Mouse (Mus musculus) E14TG2a.4 (cell line): ENCODE results near the gene Atrip.
A peak's percentile ranks its signal among the peaks of the same experiment; 100 is the strongest.

Experiments used
- H3K27me3 ChIP-seq: 2 replicates; pipeline ENCODE4 v1.6.1; 2014; ENCODE audit warnings: low read length, control low read depth; ENCODE audit not compliant: insufficient read depth
- H3K36me3 ChIP-seq: 2 replicates; pipeline ENCODE4 v1.6.1; 2014; ENCODE audit warnings: low read length, control low read depth; ENCODE audit not compliant: insufficient read depth
- H3K4me1 ChIP-seq: replicated peaks from 2 replicates; pipeline ENCODE4 v1.6.1; 2014; ENCODE audit warnings: low read depth, low read length, control low read depth
- H3K4me3 ChIP-seq: replicated peaks from 2 replicates; pipeline ENCODE4 v1.5.1; 2014; ENCODE audit warnings: mild to moderate bottlenecking, low read length
- H3K9me3 ChIP-seq: 2 replicates; pipeline ENCODE4 v1.6.1; 2014; ENCODE audit warnings: low read length, control low read depth
- CTCF ChIP-seq: conservative IDR thresholded peaks from 2 replicates; pipeline ENCODE4 v1.5.1; 2014; ENCODE audit warnings: low read length
- NANOG ChIP-seq: IDR thresholded peaks from 2 replicates; pipeline ENCODE4 v1.6.1; 2014; ENCODE audit warnings: borderline replicate concordance, low read length, mixed read lengths
- POU5F1 ChIP-seq: IDR thresholded peaks from 2 replicates; pipeline ENCODE4 v1.6.1; 2014; ENCODE audit warnings: low read length, borderline replicate concordance

Atrip gene

DNA sequence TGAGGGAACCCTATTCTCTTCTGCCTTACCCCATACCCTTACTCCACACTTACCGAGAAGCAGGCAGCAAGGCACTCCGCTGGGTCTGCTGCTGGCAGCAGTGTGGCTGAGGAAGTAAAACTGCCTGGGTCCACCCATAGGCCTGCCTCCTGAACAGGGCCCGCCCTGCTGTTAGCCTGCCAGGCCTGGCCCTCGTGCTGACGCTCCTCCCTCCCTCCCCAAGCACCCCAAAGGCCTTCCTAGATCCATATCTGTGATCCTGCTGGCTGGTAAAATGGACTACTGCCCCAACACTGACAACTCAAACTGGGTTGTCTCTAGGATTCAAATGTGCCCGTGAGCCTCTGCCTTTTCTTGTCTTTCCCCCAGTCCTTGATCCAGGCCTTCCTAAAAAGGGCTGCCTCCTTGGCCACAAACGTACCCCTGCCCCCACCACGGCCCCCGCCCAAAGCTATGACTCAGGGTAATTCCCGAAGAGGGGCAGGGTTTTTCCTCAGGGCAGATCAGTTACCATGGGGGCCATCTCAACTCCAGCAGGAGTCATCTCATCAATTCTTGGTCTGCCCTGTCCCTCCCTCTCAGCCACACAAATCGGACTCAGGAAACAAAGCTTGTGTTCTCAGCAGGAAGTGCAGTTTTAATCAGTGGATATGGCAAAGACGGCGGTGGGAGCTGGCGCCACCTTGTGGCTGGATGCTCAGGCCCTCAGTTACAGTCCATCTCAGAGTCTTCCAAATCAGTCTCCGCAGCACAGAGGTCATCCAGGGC is 14.6 kb downstream of the Atrip start, which contains the start of gene Trex1:
Gene Trex1, minus strand, starts transcription at position 599 of the 768 bp plus-strand sequence.
- peak within 1 kb of the TSS; percentile 67 for H3K4me3 ChIP-seq
- peaks cover 67% of the 10 kb centered on the region for H3K4me1 ChIP-seq
- peaks cover 70% of the 10 kb centered on the region for H3K36me3 ChIP-seq
- no peaks in the 10 kb centered on the region for H3K9me3 ChIP-seq
- TF ChIP-seq CTCF: peak; percentile 78
- TF ChIP-seq NANOG: no peak
- TF ChIP-seq POU5F1: no peak
- H3K27me3 ChIP-seq: no peaks in the 10 kb centered on the region

DNA sequence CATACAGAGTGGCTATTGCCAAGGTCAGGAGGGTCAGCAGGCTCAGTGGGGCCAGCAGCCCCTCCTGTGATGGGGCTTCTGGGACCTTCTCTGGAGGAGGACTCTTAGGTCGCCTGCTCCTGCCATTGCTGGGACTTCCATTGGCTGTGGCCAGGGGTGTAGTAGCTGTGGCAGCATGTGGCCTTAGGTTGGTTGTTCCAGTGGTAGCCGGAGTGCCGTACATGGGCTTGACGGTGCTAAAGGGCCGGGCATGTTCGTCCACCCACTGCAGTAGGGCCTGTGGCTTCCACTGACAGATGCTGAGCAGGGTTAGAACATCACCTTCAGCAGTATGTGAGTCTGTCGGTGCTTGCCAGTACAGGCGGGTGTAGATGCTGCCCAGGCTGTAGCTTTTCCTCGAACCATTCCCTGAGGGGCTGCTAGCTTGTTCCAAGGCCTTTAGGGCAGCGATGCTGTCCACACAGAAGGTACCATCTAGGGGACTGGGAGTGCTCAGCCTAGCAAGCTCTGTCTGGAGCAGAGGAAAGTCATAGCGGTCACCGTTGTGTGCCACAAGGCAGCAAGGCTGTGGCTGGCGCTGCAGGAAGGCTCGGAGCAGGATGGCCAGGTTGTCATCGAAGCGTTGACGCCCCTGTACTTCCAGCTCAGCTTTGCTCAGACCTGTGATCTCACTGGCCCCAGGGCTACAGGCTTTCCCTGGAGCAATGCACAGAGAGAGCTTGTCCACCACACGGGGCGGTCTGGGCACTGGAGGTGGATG is 15.7 kb downstream of the Atrip start:
- peaks cover 78% of the 10 kb centered on the region for H3K4me1 ChIP-seq
- H3K4me3 ChIP-seq: peak overlapping the region; percentile 67

GRCm38 (mm10) chr9:109057543-109057942 is 16.4 kb downstream of the Atrip start:
- H3K4me3 ChIP-seq: no peak overlapping the region
- no peaks in the 10 kb centered on the region for H3K27me3 ChIP-seq
- H3K4me1 ChIP-seq: peaks cover 85% of the 10 kb centered on the region
- H3K36me3 ChIP-seq: peaks cover 52% of the 10 kb centered on the region
- no peaks in the 10 kb centered on the region for H3K9me3 ChIP-seq
- no peak for TF ChIP-seq POU5F1
- no peak for TF ChIP-seq CTCF
- TF ChIP-seq NANOG: no peak

More for the DNA sequence above, 15.7 kb downstream of the Atrip start:
- H3K36me3 ChIP-seq: peaks cover 59% of the 10 kb centered on the region
- no peaks in the 10 kb centered on the region for H3K27me3 ChIP-seq
- TF ChIP-seq NANOG: no peak
- TF ChIP-seq POU5F1: no peak
- no peak for TF ChIP-seq CTCF
- H3K9me3 ChIP-seq: no peaks in the 10 kb centered on the region

DNA sequence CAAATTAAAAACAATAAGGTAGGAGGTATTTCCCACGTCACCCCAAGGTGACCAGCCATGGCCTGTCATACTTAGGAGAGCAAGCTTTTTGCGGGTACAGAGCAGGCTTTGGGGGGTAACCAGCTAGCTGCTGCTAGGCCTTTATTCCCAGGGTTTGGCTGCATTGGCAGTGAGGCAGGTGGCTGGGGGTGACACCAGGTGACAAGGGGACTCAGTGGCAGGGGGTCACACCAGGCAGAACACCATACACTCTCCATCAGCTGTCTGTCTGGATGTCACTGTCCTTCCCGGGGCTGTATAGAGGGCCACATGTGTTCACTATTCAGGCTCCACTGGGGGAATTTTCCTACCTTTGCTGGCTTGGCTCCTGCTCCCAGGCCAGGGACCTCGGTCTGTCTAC is 17.0 kb downstream of the Atrip start:
- no peaks in the 10 kb centered on the region for H3K9me3 ChIP-seq

GRCm38 (mm10) chr9:109056081-109056690 is 17.7 kb downstream of the Atrip start:
- Histone ChIP-seq H3K36me3 (peaks cover 42% of the 10 kb centered on the region), H3K4me1 (peaks cover 94% of the 10 kb centered on the region), H3K27me3 (no peaks in the 10 kb centered on the region), H3K4me3 (0 out of 2 replicates have a peak overlapping the region, but pooled peaks have one; percentile 1), H3K9me3 (no peaks in the 10 kb centered on the region)
- TF ChIP-seq NANOG (no peak), POU5F1 (no peak), CTCF (no peak)

More for the DNA sequence above, 17.0 kb downstream of the Atrip start:
- no peaks in the 10 kb centered on the region for H3K27me3 ChIP-seq
- peaks cover 46% of the 10 kb centered on the region for H3K36me3 ChIP-seq
- TF ChIP-seq POU5F1 (no peak), NANOG (no peak), CTCF (no peak)
- peaks cover 91% of the 10 kb centered on the region for H3K4me1 ChIP-seq
- H3K4me3 ChIP-seq: no peak overlapping the region

DNA sequence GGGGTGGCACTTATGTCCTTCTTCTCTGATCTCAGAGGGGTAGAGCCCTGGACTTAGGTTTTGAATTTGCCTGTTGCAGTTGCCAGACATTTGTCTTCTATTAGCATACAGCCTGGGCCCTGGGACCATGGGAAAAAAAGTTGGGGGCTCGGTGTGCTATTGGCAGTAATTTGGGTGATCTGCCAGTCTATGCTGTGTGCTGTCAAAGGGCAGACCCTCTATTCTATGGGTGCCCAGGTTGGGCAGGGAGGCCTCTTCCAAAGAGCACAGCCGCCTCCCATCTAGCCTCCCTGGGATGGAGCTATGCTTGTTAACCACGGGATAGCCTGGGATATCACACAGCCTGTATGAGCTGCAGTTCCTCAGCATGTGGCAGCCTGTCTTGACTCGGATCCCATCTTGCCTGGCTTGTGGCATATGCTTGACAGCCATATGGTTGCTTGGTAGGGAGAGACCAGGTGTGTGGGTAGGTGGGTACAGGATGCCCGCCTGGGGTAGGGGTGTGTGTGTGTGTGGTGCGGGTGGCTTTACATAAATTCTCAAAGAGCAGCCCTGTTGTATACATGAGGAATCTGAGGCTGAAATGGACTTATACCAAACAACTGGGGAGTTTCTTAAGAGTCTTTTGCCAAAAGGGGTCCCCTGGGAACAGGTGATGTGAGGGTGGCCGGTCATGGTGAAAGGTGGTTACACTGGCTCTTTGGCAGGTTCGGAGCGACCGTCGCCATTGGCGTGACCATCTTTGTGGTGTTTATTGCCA is 18.5 kb downstream of the Atrip start:
- peaks cover 34% of the 10 kb centered on the region for H3K36me3 ChIP-seq
- H3K4me3 ChIP-seq: peak overlapping the region; percentile 41
- H3K4me1 ChIP-seq: peaks cover 96% of the 10 kb centered on the region
- H3K9me3 ChIP-seq: no peaks in the 10 kb centered on the region
- TF ChIP-seq NANOG (no peak), CTCF (no peak), POU5F1 (no peak)
- H3K27me3 ChIP-seq: no peaks in the 10 kb centered on the region

DNA sequence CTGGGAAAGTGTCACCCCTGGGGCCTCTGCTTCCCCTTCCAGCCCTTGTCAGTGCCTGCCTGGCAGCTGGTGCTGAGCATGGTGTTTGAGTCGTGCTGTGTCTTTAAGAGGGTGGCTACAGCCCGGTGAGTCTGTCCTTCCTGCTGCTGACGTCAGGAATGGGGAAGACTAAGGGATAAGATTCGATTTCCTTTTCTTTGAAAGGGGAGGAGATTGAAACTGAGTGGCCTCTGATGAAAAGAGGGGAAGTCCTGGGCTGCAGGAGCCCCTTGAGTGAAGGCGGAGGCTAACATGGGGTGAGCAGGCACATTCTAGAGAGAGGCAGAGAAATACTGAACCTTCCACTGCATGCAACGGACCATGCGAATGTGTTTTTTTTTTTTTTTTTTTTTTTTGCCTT is 19.2 kb downstream of the Atrip start:
- Histone ChIP-seq H3K9me3 (no peaks in the 10 kb centered on the region), H3K36me3 (peaks cover 27% of the 10 kb centered on the region), H3K4me3 (peak overlapping the region; percentile 41), H3K4me1 (peaks cover 96% of the 10 kb centered on the region), H3K27me3 (no peaks in the 10 kb centered on the region)
- no peak for TF ChIP-seq POU5F1
- no peak for TF ChIP-seq CTCF
- no peak for TF ChIP-seq NANOG
